Mouse (Mus musculus) large intestine, adult 2 months (tissue): ENCODE data around the gene Scd4. TPM values are rescaled to one million over a fixed set of nuclear protein-coding genes. Genes with fewer than 3 reads are reported as not detected.

Experiments
- polyA plus RNA-seq: library from polyadenylated mRNA; depleted of rRNA; stranded (reverse); fragments of >200 nt; gene quantifications from 2 replicates; pipeline ENCODE4 v1.2.3, GENCODE M21; 2012; rRNA removed

Scd4 gene
- polyA plus RNA-seq, 1 experiment = 0.25 TPM

Other genes starting within 250 kb of the Scd4 start
- gene Chuk, start 225.6 kb upstream of the Scd4 start, polyA plus RNA-seq = 14.1 and 27.9 TPM in 2 replicates
- 5.8 and 6.4 TPM in 2 replicates for gene Cwf19l1, start 197.2 kb upstream of the Scd4 start, polyA plus RNA-seq
- 31.0 and 32.4 TPM in 2 replicates for gene Bloc1s2, start 186.6 kb upstream of the Scd4 start, polyA plus RNA-seq
- 0.11 and 0.40 TPM in 2 replicates for gene Pkd2l1, start 140.7 kb upstream of the Scd4 start, polyA plus RNA-seq
- not detected in 2 replicates for gene Scd3, start 129.8 kb upstream of the Scd4 start, polyA plus RNA-seq
- 71.3 and 91.7 TPM in 2 replicates for gene Scd2, start 39.4 kb upstream of the Scd4 start, polyA plus RNA-seq
- gene Scd1, start 74.8 kb downstream of the Scd4 start, polyA plus RNA-seq = 98.0 and 287 TPM in 2 replicates
- 0.02 TPM in 1 of 2 replicates, not detected in the other for gene Wnt8b, start 160.4 kb downstream of the Scd4 start, polyA plus RNA-seq
- gene Sec31b, start 212.8 kb downstream of the Scd4 start, polyA plus RNA-seq = 0.68 and 1.0 TPM in 2 replicates
- gene Gm20538, start 219.7 kb downstream of the Scd4 start, polyA plus RNA-seq = not detected in 2 replicates
- 609 and 634 TPM in 2 replicates for gene Ndufb8, start 222.3 kb downstream of the Scd4 start, polyA plus RNA-seq
- gene Hif1an, start 229.8 kb downstream of the Scd4 start, polyA plus RNA-seq = 14.8 and 16.6 TPM in 2 replicates